Mouse (Mus musculus): ENCODE results near the gene Sh3gl3.

GRCm38 (mm10) chr7:82327201-82327600 is 153.6 kb downstream of the Sh3gl3 start:
- no peak for TF ChIP-seq POLR2A (IDR thresholded peaks at IDR 0.05; ENCODE audit: extremely low read depth, insufficient read depth, low read length)
- TF ChIP-seq CTCF (IDR thresholded peaks at IDR 0.05; ENCODE audit: low read depth, low read length) = no peak

All from liver, adult 2 months (tissue).